Comparison of ENCODE assay signal across 21 mouse cellular contexts in the genomic region with DNA sequence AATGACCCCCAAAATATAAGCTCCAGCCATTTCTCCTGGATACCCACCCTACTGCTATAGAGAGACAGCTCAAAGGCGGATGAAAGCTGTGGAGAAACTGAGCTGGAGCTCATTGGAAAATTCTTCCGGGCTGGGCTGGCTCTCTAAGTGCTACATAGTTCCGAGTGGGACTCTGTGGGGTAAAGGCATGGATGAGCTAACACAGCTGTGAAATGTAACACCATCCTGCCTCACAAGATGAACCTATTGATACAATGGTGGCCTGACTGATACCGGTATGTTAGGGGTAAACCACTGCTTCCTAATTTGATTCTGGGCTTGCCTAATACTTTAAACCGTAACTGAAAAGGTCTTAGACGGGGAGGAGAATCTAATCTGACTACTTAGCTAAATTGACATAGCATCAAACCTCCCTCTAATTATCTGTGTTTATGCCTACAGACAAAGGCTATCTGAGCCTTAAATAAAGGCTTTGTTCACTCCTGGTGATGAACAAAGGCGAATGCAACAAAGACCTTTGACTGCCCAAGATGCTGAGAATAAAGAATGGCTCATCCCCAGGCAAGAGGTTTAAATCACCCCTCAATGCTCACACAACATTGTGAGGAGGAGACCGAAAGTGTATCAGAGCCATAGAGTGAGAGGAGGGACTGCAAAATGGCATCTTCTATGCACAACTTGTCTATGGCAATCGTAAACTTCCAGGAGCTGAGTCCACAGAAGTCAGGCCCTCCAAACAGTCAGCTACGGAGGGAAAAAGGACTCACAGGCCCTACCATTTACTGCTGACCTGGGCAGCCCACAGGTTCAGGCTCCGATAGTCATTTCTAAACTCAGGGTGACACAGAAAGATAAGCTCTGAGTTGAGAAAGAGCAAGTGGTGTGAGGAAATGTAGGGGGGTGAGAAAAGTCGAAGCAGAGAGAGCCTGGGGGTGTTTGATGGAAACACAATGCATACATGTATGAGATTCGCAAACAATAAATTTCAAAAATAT. TPM values are rescaled to one million over a fixed set of nuclear protein-coding genes. Genes with fewer than 3 reads are reported as not detected.
DNase-seq lines count a peak whose midpoint lies in the region; ATAC-seq and TF ChIP-seq lines count a peak whose summit lies in the region.
"Had no signal": no experiment of that assay in that cellular context is flagged by ENCODE, and none has a peak within 500 bp of the region (broad histone marks: within the 10 kb centered on the region; RNA-seq: fewer than 3 reads in every experiment).

No protein-coding gene starts in this region.

- no peak for ATAC-seq in forebrain, embryonic 12.5 days (ENCODE audit: low FRiP score)
- no peak for ATAC-seq in forebrain, embryonic 14.5 days
- no peak for ATAC-seq in kidney, postnatal 0 days (replicated peaks; ENCODE audit: low FRiP score, low read depth)
- peak; percentile 37 for ATAC-seq in megakaryocyte-erythroid progenitor cell, adult 5-6 weeks (replicated peaks; ENCODE audit: low FRiP score, low TSS enrichment, poor library complexity, severe bottlenecking)

- H3K27ac ChIP-seq in forebrain, embryonic 12.5 days: no peak overlapping the region
- H3K27ac ChIP-seq in forebrain, embryonic 14.5 days (ENCODE audit: low read depth, low read length): no peak overlapping the region
- H3K27ac ChIP-seq in kidney, postnatal 0 days: no peak overlapping the region
- H3K27ac ChIP-seq: embryonic facial prominence, embryonic 13.5 days; liver, embryonic 15.5 days had no signal

- H3K4me1 ChIP-seq in forebrain, embryonic 12.5 days: peaks cover 12% of the 10 kb centered on the region
- peaks cover 5% of the 10 kb centered on the region; the same call in 1 of the 2 replicates for H3K4me1 ChIP-seq in forebrain, embryonic 14.5 days (ENCODE audit: control insufficient read depth, insufficient read depth, low read length)
- H3K4me1 ChIP-seq in kidney, postnatal 0 days (replicated peaks; ENCODE audit: insufficient read depth, low read length): peaks cover 12% of the 10 kb centered on the region; the same call in 1 of the 2 replicates

- H3K4me2 ChIP-seq in forebrain, embryonic 12.5 days: peak overlapping the region; percentile 15; the same call in 1 of the 2 replicates
- no peak overlapping the region for H3K4me2 ChIP-seq in forebrain, embryonic 14.5 days (ENCODE audit: low read length)
- no peak overlapping the region for H3K4me2 ChIP-seq in kidney, postnatal 0 days (ENCODE audit: low read length)
- H3K4me2 ChIP-seq: embryonic facial prominence, embryonic 13.5 days; liver, embryonic 15.5 days had no signal

- no peaks in the 10 kb centered on the region for H3K36me3 ChIP-seq in forebrain, embryonic 12.5 days (replicated peaks)
- H3K36me3 ChIP-seq in forebrain, embryonic 14.5 days (ENCODE audit: control insufficient read depth, insufficient read depth, low read length): no peaks in the 10 kb centered on the region
- no peaks in the 10 kb centered on the region for H3K36me3 ChIP-seq in kidney, postnatal 0 days (ENCODE audit: insufficient read depth, low read length)
- H3K36me3 ChIP-seq: embryonic facial prominence, embryonic 13.5 days; G1E; liver, embryonic 15.5 days had no signal

- H3K4me3 ChIP-seq in forebrain, embryonic 12.5 days (replicated peaks): no peak overlapping the region
- H3K4me3 ChIP-seq in forebrain, embryonic 14.5 days (ENCODE audit: low read depth, low read length): no peak overlapping the region
- no peak overlapping the region for H3K4me3 ChIP-seq in kidney, postnatal 0 days (replicated peaks; ENCODE audit: low read depth, low read length)
- H3K4me3 ChIP-seq: embryonic facial prominence, embryonic 13.5 days; liver, embryonic 15.5 days had no signal

- DNase-seq in forebrain, embryonic 14.5 days (ENCODE audit: low spot score): no peak
- peak; percentile 41 for DNase-seq in kidney, postnatal 0 days (ENCODE audit: low spot score)
- no peak for DNase-seq in kidney, adult 11 months
- peak; percentile 35 for DNase-seq in ZHBTc4 (ENCODE audit: low read depth, low spot score)
- no peak for DNase-seq in lung, adult 18-20 months
- no peak for DNase-seq in thymus, postnatal 10 days (ENCODE audit: low spot score in 2 of 2)
- DNase-seq: cerebellum, adult 9-10 months; kidney, adult 2 months; layer of hippocampus, adult 9-11 months; lung, postnatal 36 days; spleen, adult 18-20 months; thymus, postnatal 14 days had no signal

- TF ChIP-seq CTCF in kidney, postnatal 0 days (IDR thresholded peaks at IDR 0.05; ENCODE audit: low read depth): no peak

- H3K9me3 ChIP-seq in forebrain, embryonic 12.5 days: no peaks in the 10 kb centered on the region
- H3K9me3 ChIP-seq in forebrain, embryonic 14.5 days (replicated peaks; ENCODE audit: control insufficient read depth, low read length): no peaks in the 10 kb centered on the region
- no peaks in the 10 kb centered on the region for H3K9me3 ChIP-seq in kidney, postnatal 0 days (replicated peaks; ENCODE audit: low read length)
- H3K9me3 ChIP-seq: embryonic facial prominence, embryonic 13.5 days; G1E; liver, embryonic 15.5 days had no signal

- 17% methylated on average over 13 of the region's 13 CpGs for WGBS in forebrain, embryonic 12.5 days
- WGBS in forebrain, embryonic 14.5 days: 17% methylated on average over 13 of the region's 13 CpGs
- WGBS in kidney, postnatal 0 days: 64% methylated on average over 13 of the region's 13 CpGs

- no peak overlapping the region for H3K9ac ChIP-seq in forebrain, embryonic 12.5 days
- no peak overlapping the region for H3K9ac ChIP-seq in forebrain, embryonic 14.5 days (ENCODE audit: low read length)
- H3K9ac ChIP-seq in kidney, postnatal 0 days (ENCODE audit: low read depth, low read length): no peak overlapping the region
- H3K9ac ChIP-seq: embryonic facial prominence, embryonic 13.5 days; liver, embryonic 15.5 days had no signal

- H3K27me3 ChIP-seq in forebrain, embryonic 12.5 days: peaks cover 33% of the 10 kb centered on the region
- H3K27me3 ChIP-seq in forebrain, embryonic 14.5 days (replicated peaks; ENCODE audit: control insufficient read depth, insufficient read depth, low read length): no peaks in the 10 kb centered on the region; the same call in 1 of the 2 replicates
- no peaks in the 10 kb centered on the region for H3K27me3 ChIP-seq in kidney, postnatal 0 days (ENCODE audit: insufficient read depth, low read length)
- H3K27me3 ChIP-seq: embryonic facial prominence, embryonic 13.5 days; liver, embryonic 15.5 days had no signal

RNA-seq across cellular contexts. Expression of a gene that starts 2.9 kb away (rescaled TPM):
- not detected in 2 replicates for polyA plus RNA-seq in forebrain, embryonic 12.5 days (2016; fragmentation: Nextera tagmentation; extraction: Ambion mirVana)
- polyA plus RNA-seq in forebrain, embryonic 14.5 days (2014; fragmentation: Nextera tagmentation; extraction: Ambion mirVana): not detected in 2 replicates
- 10.3 and 11.1 TPM in 2 replicates for polyA plus RNA-seq in kidney, postnatal 0 days (2015; fragmentation: Nextera tagmentation; extraction: Ambion mirVana)
- total RNA-seq in megakaryocyte-erythroid progenitor cell, adult 5-6 weeks (2014; fragmentation: Nextera tagmentation): not detected in 2 replicates
- total RNA-seq in megakaryocyte-erythroid progenitor cell, adult 5-6 weeks (2017): 0.99 and 5.2 TPM in 2 replicates
- total RNA-seq: G1E; heart, postnatal 25 days; left cerebral cortex, postnatal 36 days had no signal
- polyA plus RNA-seq: C2C12; embryonic facial prominence, embryonic 13.5 days; G1E; kidney, adult 2 months had no signal

RNA-seq across cellular contexts. Expression of a gene that starts 4.6 kb away (rescaled TPM):
- polyA plus RNA-seq in forebrain, embryonic 12.5 days (2016; fragmentation: Nextera tagmentation; extraction: Ambion mirVana): not detected in 2 replicates
- polyA plus RNA-seq in forebrain, embryonic 14.5 days (2014; fragmentation: Nextera tagmentation; extraction: Ambion mirVana): not detected in 2 replicates
- 0.27 TPM in 1 of 2 replicates, not detected in the other for polyA plus RNA-seq in kidney, postnatal 0 days (2015; fragmentation: Nextera tagmentation; extraction: Ambion mirVana)
- total RNA-seq in megakaryocyte-erythroid progenitor cell, adult 5-6 weeks (2014; fragmentation: Nextera tagmentation): not detected in 2 replicates
- total RNA-seq in megakaryocyte-erythroid progenitor cell, adult 5-6 weeks (2017): not detected in 2 replicates
- total RNA-seq: heart, postnatal 25 days; left cerebral cortex, postnatal 36 days had no signal
- polyA plus RNA-seq: C2C12; embryonic facial prominence, embryonic 13.5 days; frontal cortex, adult 2 months; G1E; kidney, adult 2 months; liver, embryonic 15.5 days had no signal

RNA-seq across cellular contexts. Expression of a gene that starts 12.9 kb away (rescaled TPM):
- not detected in 2 replicates for polyA plus RNA-seq in forebrain, embryonic 12.5 days (2016; fragmentation: Nextera tagmentation; extraction: Ambion mirVana)
- polyA plus RNA-seq in forebrain, embryonic 14.5 days (2014; fragmentation: Nextera tagmentation; extraction: Ambion mirVana): not detected in 2 replicates
- polyA plus RNA-seq in kidney, postnatal 0 days (2015; fragmentation: Nextera tagmentation; extraction: Ambion mirVana): 0.11 TPM in 1 of 2 replicates, not detected in the other
- not detected in 2 replicates for total RNA-seq in megakaryocyte-erythroid progenitor cell, adult 5-6 weeks (2014; fragmentation: Nextera tagmentation)
- not detected in 2 replicates for total RNA-seq in megakaryocyte-erythroid progenitor cell, adult 5-6 weeks (2017)
- total RNA-seq: heart, postnatal 25 days; left cerebral cortex, postnatal 36 days had no signal
- polyA plus RNA-seq: C2C12; embryonic facial prominence, embryonic 13.5 days; frontal cortex, adult 2 months; G1E; kidney, adult 2 months; liver, embryonic 15.5 days had no signal

RNA-seq across cellular contexts. Expression of a gene that starts 19.7 kb away (rescaled TPM):
- polyA plus RNA-seq in forebrain, embryonic 12.5 days (2016; fragmentation: Nextera tagmentation; extraction: Ambion mirVana): not detected in 2 replicates
- polyA plus RNA-seq in forebrain, embryonic 14.5 days (2014; fragmentation: Nextera tagmentation; extraction: Ambion mirVana): not detected in 2 replicates
- not detected in 2 replicates for polyA plus RNA-seq in kidney, postnatal 0 days (2015; fragmentation: Nextera tagmentation; extraction: Ambion mirVana)
- not detected in 2 replicates for total RNA-seq in megakaryocyte-erythroid progenitor cell, adult 5-6 weeks (2014; fragmentation: Nextera tagmentation)
- not detected in 2 replicates for total RNA-seq in megakaryocyte-erythroid progenitor cell, adult 5-6 weeks (2017)
- total RNA-seq: heart, postnatal 25 days; left cerebral cortex, postnatal 36 days had no signal
- polyA plus RNA-seq: C2C12; embryonic facial prominence, embryonic 13.5 days; frontal cortex, adult 2 months; G1E; kidney, adult 2 months; liver, embryonic 15.5 days had no signal

RNA-seq across cellular contexts. Expression of a gene that starts 36.3 kb away (rescaled TPM):
- polyA plus RNA-seq in forebrain, embryonic 12.5 days (2016; fragmentation: Nextera tagmentation; extraction: Ambion mirVana): 8.3 and 9.1 TPM in 2 replicates
- 11.5 and 14.2 TPM in 2 replicates for polyA plus RNA-seq in forebrain, embryonic 14.5 days (2014; fragmentation: Nextera tagmentation; extraction: Ambion mirVana)
- 41.4 and 48.2 TPM in 2 replicates for polyA plus RNA-seq in kidney, postnatal 0 days (2015; fragmentation: Nextera tagmentation; extraction: Ambion mirVana)
- not detected in 2 replicates for total RNA-seq in megakaryocyte-erythroid progenitor cell, adult 5-6 weeks (2014; fragmentation: Nextera tagmentation)
- total RNA-seq in megakaryocyte-erythroid progenitor cell, adult 5-6 weeks (2017): 0.76 TPM in 1 of 2 replicates, not detected in the other
- polyA plus RNA-seq: G1E had no signal

Comparison
In these comparisons a context has a peak if more than half of its experiments do, and no peak if none do; other contexts are left out.
1. DNase-seq: peak in kidney, postnatal 0 days (single experiment) and ZHBTc4 (single experiment); none in forebrain, embryonic 14.5 days (single experiment), kidney, adult 11 months (single experiment), lung, adult 18-20 months (0 of 2) and thymus, postnatal 10 days (0 of 2).
2. RNA of a gene that starts 2.9 kb away (polyA plus RNA-seq): 10.3 to 11.1 TPM in kidney, postnatal 0 days; not detected in forebrain, embryonic 12.5 days and not detected in forebrain, embryonic 14.5 days; every median in the first group is over 10 times any median in the second.